In the genomic region with DNA sequence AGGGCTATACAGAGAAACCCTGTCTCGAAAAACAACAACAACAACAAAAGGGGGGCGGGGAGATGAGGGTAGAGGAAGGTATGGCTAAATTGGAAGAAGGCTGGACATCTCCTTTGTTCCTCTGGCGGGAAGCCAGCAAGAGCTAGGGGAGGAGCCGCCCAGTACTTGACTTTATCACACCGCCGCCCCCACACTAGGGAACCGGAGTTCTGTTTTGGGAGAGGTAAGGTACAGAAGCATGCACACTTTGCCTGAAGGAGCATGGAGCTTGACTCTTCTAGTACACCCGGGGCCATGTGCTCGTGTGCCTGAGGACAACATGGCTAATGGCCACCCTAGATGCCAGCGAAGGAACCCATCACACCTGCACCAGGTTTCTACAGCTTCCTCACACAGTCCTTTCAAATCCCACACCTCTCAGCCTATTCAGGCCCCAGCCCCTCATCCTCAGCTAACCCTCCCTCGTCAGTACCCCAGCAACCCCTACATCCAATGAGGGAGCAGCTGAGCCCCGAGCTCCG, we compare ENCODE assay signal across 8 mouse cellular contexts. TPM values are rescaled to one million over a fixed set of nuclear protein-coding genes. Genes with fewer than 3 reads are reported as not detected.
DNase-seq lines count a peak whose midpoint lies in the region; ATAC-seq lines count a peak whose summit lies in the region.

No protein-coding gene starts in this region.

- peak overlapping the region; percentile 51 for H3K9ac ChIP-seq in kidney, embryonic 16.5 days (replicated peaks; ENCODE audit: low read length)
- H3K9ac ChIP-seq in forebrain, embryonic 15.5 days (replicated peaks) = peak overlapping the region; percentile 3; the same call in 1 of the 2 replicates

- WGBS in kidney, embryonic 16.5 days = 16% methylated on average over 13 of the region's 13 CpGs
- WGBS in forebrain, embryonic 15.5 days = 25% methylated on average over 13 of the region's 13 CpGs
- 13% methylated on average over 13 of the region's 13 CpGs for WGBS in midbrain, embryonic 10.5 days

- H3K36me3 ChIP-seq in kidney, embryonic 16.5 days (ENCODE audit: insufficient read depth, low read length) = no peaks in the 10 kb centered on the region
- H3K36me3 ChIP-seq in forebrain, embryonic 15.5 days = no peaks in the 10 kb centered on the region
- H3K36me3 ChIP-seq in midbrain, embryonic 10.5 days = no peaks in the 10 kb centered on the region

- H3K9me3 ChIP-seq in kidney, embryonic 16.5 days (ENCODE audit: low read length) = no peaks in the 10 kb centered on the region
- no peaks in the 10 kb centered on the region for H3K9me3 ChIP-seq in forebrain, embryonic 15.5 days
- H3K9me3 ChIP-seq in midbrain, embryonic 10.5 days (replicated peaks) = no peaks in the 10 kb centered on the region

- peak overlapping the region; percentile 43 for H3K4me3 ChIP-seq in kidney, embryonic 16.5 days (ENCODE audit: low read length)
- H3K4me3 ChIP-seq in forebrain, embryonic 15.5 days = peak overlapping the region; percentile 32
- H3K4me3 ChIP-seq in midbrain, embryonic 10.5 days = peak overlapping the region; percentile 50

- H3K27ac ChIP-seq in kidney, embryonic 16.5 days (ENCODE audit: low read length) = no peak overlapping the region
- H3K27ac ChIP-seq in forebrain, embryonic 15.5 days (replicated peaks) = no peak overlapping the region
- H3K27ac ChIP-seq in midbrain, embryonic 10.5 days (replicated peaks) = no peak overlapping the region

- peak overlapping the region; percentile 77 for H3K4me2 ChIP-seq in kidney, embryonic 16.5 days (replicated peaks; ENCODE audit: low read depth, low read length)
- peak overlapping the region; percentile 48 for H3K4me2 ChIP-seq in forebrain, embryonic 15.5 days (replicated peaks)

- peak; percentile 79; the same call in 1 of the 2 replicates for ATAC-seq in kidney, embryonic 16.5 days (ENCODE audit: low FRiP score, low TSS enrichment)
- ATAC-seq in forebrain, embryonic 15.5 days (replicated peaks) = no peak

- H3K27me3 ChIP-seq in kidney, embryonic 16.5 days (ENCODE audit: insufficient read depth, low read length) = peaks cover 15% of the 10 kb centered on the region; the same call in 1 of the 2 replicates
- H3K27me3 ChIP-seq in forebrain, embryonic 15.5 days = peaks cover 13% of the 10 kb centered on the region
- peaks cover 33% of the 10 kb centered on the region for H3K27me3 ChIP-seq in midbrain, embryonic 10.5 days (ENCODE audit: low read depth, poor library complexity, severe bottlenecking)

- peaks cover 13% of the 10 kb centered on the region for H3K4me1 ChIP-seq in kidney, embryonic 16.5 days (ENCODE audit: insufficient read depth, low read length)
- peaks cover 23% of the 10 kb centered on the region for H3K4me1 ChIP-seq in forebrain, embryonic 15.5 days
- peaks cover 19% of the 10 kb centered on the region for H3K4me1 ChIP-seq in midbrain, embryonic 10.5 days

- no peak for DNase-seq in kidney, adult 11 months
- DNase-seq in MN1 (ENCODE audit: low spot score) = peak; percentile 18
- no peak for DNase-seq in midbrain, embryonic 10.5 days (ENCODE audit: low spot score)
- no peak for DNase-seq in urinary bladder, postnatal 36 days (ENCODE audit: low spot score in 2 of 2)
- no peak for DNase-seq in left cerebral cortex, adult 8-10 months (ENCODE audit: low spot score in 2 of 2)
- no peak for DNase-seq in lung, adult 18-20 months

RNA-seq across cellular contexts. Expression of a gene that starts 8.6 kb away (rescaled TPM):
- polyA plus RNA-seq in kidney, embryonic 16.5 days (2015; fragmentation: Nextera tagmentation; extraction: Ambion mirVana) = 25.0 and 45.7 TPM in 2 replicates
- polyA plus RNA-seq in forebrain, embryonic 15.5 days (2015; fragmentation: Nextera tagmentation; extraction: Ambion mirVana) = 0.31 and 0.45 TPM in 2 replicates
- polyA plus RNA-seq in midbrain, embryonic 10.5 days (2016; fragmentation: Nextera tagmentation; extraction: Ambion mirVana) = 0.07 and 0.09 TPM in 2 replicates
- 1 to 10 TPM; 1.6 to 5.0 (median 2.9) TPM for total RNA-seq in left cerebral cortex, adult 8-10 months (2022)

RNA-seq across cellular contexts. Expression of a gene that starts 57.7 kb away (rescaled TPM):
- 0.32 and 0.56 TPM in 2 replicates for polyA plus RNA-seq in kidney, embryonic 16.5 days (2015; fragmentation: Nextera tagmentation; extraction: Ambion mirVana)
- 3.4 and 3.6 TPM in 2 replicates for polyA plus RNA-seq in forebrain, embryonic 15.5 days (2015; fragmentation: Nextera tagmentation; extraction: Ambion mirVana)
- polyA plus RNA-seq in midbrain, embryonic 10.5 days (2016; fragmentation: Nextera tagmentation; extraction: Ambion mirVana) = 0.26 and 0.27 TPM in 2 replicates
- total RNA-seq in left cerebral cortex, adult 8-10 months (2022) = 100 to 1,000 TPM; 131 to 159 (median 145) TPM

Comparison
In these comparisons a context has a peak if more than half of its experiments do, and no peak if none do; other contexts are left out.
1. RNA of a gene that starts 8.6 kb away (polyA plus RNA-seq): 25.0 to 45.7 TPM in kidney, embryonic 16.5 days; 0.31 to 0.45 TPM in forebrain, embryonic 15.5 days and 0.07 to 0.09 TPM in midbrain, embryonic 10.5 days; every median in the first group is over 10 times any median in the second.
2. Peak in every context shown above with its lines, with median percentiles within 50 percentile points of each other: H3K4me3 ChIP-seq.